Mouse (Mus musculus) CD4-positive, CD25-positive, alpha-beta regulatory T cell, adult 9 weeks (primary cell): Measurements from ENCODE around the gene Vstm2l. TPM values are rescaled to one million over a fixed set of nuclear protein-coding genes. Genes with fewer than 3 reads are reported as not detected.

Experiments used
- polyA plus RNA-seq: library from polyadenylated mRNA; unstranded; fragments of 100-300 nt; shearing (Covaris generic); gene quantifications from one replicate; pipeline ENCODE4 v1.2.1, GENCODE M21; 2017

The Vstm2l gene
- not detected for polyA plus RNA-seq

DNA sequence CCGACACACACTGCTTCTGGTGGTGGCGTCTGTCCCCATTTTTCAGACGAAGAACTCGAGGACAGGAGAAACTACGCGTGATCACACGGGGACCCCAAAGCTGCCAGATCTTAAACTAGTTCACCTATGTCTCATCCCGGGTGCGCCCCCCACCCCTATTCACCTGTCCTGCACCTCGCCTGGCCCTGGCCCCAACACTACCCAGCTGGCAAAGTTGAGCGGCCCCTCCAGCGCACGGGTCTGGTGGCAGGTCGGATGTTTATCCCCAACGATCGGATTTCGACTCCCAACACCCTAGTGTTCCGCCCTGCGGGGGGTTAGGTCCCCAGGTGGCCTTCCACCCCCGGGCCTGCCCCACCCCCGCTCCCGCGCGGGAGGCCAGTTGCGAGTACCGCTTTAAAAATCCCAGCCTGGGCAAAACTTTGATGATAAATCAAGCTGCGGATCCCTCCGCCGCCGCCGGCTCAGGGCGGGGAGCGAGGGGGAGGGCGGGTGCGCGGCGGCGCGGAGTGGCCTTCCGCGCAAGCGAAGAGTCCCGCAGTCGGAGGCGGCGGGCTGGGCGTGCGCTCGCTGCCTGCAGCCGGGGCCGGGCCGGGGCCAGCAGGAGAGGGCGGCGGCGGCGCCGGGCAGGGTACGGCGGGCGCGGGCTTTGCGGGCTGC lies at the start of gene Vstm2l:
Gene Vstm2l (plus strand): TSS at position 549 of the 660 bp plus-strand sequence.

Other genes with a start within 250 kb of the Vstm2l start
- gene Ctnnbl1, start 177.3 kb upstream of the Vstm2l start, polyA plus RNA-seq = 112 TPM
- gene Tti1, start 113.8 kb downstream of the Vstm2l start, polyA plus RNA-seq = 30.0 TPM
- gene Rprd1b, start 113.8 kb downstream of the Vstm2l start, polyA plus RNA-seq = 44.1 TPM
- gene Tgm2, start 231.8 kb downstream of the Vstm2l start, polyA plus RNA-seq = 6.4 TPM